Mouse (Mus musculus) heart, adult 2 months (tissue): ENCODE measurements around the gene Tspan5.

ENCODE experiments used
- CTCF ChIP-seq: fragments of 200-600 bp; IDR thresholded peaks from 2 replicates; pipeline ENCODE4 v1.8.1; 2022; ENCODE audit warnings: antibody characterized with exemption, mild to moderate bottlenecking, moderate library complexity
- EP300 ChIP-seq: fragments of 200-500 bp; IDR thresholded peaks from 2 replicates; pipeline ENCODE4 v1.6.1; 2011; ENCODE audit warnings: low read depth, low read length, control low read depth; ENCODE audit not compliant: insufficient read depth
- POLR2A ChIP-seq: fragments of 200-500 bp; IDR thresholded peaks from 2 replicates; pipeline ENCODE4 v1.6.1; 2011; ENCODE audit warnings: mild to moderate bottlenecking, low read depth, low read length, control low read depth; ENCODE audit not compliant: insufficient read depth

- no peak for TF ChIP-seq CTCF
- TF ChIP-seq POLR2A, result no peak
- TF ChIP-seq EP300, result no peak
These were observed 6.2 kb upstream of the Tspan5 start for GRCm38 (mm10) chr3:138735760-138736159.
